Mouse (Mus musculus): ENCODE results near the gene B4galt1. TPM values are rescaled to one million over a fixed set of nuclear protein-coding genes. Genes with fewer than 3 reads are reported as not detected.

B4galt1 gene
- total RNA-seq (2022): 10 to 100 TPM; 22.3 to 27.7 (median 23.7) TPM

DNA sequence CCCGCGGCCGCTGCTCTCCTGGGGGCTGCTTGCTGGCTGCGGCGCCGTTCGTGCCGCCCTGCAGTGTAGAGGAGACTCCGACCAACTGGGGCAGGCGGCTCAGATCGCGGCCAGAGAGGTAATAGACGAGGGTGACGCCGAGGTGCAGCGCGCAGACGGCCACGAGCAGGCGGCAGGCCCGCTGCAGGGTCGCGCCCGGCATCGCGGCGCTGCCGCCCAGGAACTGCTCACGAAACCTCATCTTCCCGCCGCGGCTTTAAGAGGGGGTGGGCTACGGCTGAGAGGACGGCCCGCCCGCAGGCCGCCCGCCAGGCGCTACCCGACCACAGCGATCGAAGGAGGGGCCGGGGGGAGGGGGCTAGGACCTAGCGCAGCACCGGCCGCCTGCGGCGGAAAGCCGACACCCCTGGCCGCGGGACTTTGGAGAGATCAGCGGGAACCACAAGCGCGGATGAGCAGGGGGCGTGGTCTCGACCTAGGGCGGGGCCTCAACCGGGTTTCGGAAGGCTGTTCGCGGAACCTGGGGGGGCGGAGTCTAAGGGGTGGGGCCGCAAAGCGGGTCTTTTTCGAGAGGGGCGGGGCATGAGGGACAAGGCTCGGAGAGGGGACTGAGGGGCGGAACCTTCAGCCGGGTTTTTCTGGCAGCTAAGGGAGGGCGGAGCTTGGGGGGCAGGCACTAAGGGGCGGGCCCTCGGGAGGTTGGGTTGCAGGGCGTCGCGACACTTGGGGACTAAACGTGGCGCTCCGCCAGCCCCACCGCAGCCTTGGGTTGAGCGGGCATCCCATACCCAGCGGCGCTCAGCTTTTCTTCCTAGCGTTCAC lies at the start of gene B4galt1:
B4galt1 (minus strand) TSS at position 441 of the 822 bp plus-strand sequence.
- DNase-seq (ENCODE audit: low spot score in 2 of 2): peak; percentile 97 to 98

DNA sequence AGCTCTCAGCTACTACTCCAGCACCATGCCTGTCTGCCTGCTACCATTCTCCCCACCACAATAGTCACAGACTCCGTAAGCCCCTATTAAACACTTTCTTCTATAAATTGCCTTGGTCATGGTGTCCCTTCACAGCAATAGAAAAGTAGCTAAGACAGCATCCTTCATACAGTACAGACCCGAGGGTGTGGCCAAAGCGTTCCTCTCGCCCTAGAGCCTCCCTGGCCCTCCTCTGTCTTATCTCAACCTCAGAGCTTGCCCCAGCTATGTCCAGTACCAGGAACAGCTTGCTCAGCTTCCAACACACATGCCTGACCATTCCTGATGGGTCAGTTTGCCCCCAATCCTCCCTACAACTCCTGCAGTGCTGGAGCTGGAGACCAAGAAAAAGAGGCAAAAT lies 46.8 kb upstream of the B4galt1 start:
- DNase-seq (ENCODE audit: low spot score in 2 of 2): no peak

DNA sequence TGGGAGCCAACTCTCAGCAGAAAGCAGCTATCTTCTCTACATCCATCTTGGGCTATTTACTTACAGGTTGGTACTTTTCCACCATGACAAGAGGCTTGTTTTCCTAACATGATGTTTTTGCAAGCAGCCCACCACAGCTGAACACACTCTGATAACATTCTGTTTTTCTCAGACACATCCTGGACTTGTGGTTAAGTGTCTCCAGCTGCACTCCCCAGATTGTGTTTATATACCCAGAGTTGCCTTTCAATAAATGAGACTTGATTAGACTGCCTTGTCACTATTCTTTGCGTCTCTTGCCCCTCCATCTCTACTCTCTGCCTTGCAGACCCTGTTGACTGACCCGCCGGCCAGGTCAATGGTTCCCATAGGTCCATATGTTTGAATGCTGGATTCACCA lies 46.3 kb upstream of the B4galt1 start:
- no peak for DNase-seq (ENCODE audit: low spot score in 2 of 2)

- DNase-seq (ENCODE audit: low spot score in 2 of 2): no peak
These were observed 45.5 kb upstream of the B4galt1 start for GRCm38 (mm10) chr4:40899264-40899663.

- DNase-seq (ENCODE audit: low spot score in 2 of 2): no peak
These were observed 44.8 kb upstream of the B4galt1 start for GRCm38 (mm10) chr4:40898476-40899044.

DNA sequence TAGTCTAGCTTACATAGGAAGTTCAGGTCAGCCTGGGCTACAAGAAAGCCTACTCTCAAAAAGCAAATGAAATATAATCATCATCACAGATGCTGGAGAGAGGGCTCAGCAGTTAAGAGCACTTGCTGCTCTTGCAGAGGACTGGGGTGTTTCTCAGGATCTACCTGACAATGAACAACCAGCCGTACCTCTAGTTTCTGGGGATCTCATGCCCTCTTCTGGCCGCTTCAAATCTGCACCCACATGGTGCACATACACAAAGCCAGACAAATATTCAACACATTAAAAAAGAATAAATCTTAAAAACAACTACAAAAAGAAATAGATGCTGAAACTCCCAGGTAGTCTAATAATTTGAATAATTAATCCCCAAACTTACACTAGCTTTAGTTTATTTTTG lies 41.8 kb upstream of the B4galt1 start:
- no peak for DNase-seq (ENCODE audit: low spot score in 2 of 2)

DNA sequence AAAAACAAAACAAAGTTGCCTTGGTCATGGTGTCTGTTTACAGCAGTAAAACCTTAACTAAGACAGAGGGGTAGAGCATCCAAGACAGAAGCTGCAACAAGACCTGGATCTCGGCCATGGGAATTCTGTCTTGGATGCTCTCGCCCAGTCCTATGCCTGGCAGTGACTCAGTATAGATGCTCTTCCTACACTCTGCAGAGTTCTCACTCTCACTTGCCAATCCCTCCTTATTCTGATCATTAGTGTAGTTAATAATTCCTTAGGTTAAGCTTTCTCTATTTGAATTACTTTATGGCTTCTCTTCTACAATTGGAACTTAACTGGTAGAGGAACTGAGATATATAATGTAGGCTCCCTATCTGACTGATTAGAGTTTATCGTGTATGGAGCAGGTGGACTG lies 41.3 kb upstream of the B4galt1 start:
- DNase-seq (ENCODE audit: low spot score in 2 of 2): no peak

GRCm38 (mm10) chr4:40891206-40891605 lies 37.4 kb upstream of the B4galt1 start:
- no peak for DNase-seq (ENCODE audit: low spot score in 2 of 2)

GRCm38 (mm10) chr4:40889983-40890382 lies 36.2 kb upstream of the B4galt1 start:
- no peak for DNase-seq (ENCODE audit: low spot score in 2 of 2)

DNA sequence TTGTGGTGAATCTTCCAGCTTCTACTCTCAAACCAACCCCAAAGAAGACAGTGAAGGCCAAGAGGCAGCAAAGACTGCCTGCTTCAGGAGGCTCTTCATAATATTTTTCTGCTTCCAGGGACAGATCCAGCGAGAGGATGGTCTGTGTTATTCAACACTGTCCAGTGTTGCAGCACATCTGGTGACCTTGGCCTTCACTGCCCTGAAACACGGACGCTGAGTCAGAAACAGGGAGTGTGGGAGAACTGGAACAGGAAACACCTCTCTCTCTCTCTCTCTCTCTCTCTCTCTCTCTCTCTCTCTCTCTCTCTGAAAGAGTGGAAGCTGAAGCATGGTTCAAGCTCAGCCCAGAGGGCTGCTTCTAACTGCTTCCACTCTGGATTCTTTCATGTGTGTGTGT lies 35.4 kb upstream of the B4galt1 start:
- peak in 1 of 2 experiments; percentile 29 for DNase-seq (ENCODE audit: low spot score in 2 of 2)

GRCm38 (mm10) chr4:40888839-40889238 lies 35.0 kb upstream of the B4galt1 start:
- no peak for DNase-seq (ENCODE audit: low spot score in 2 of 2)

- no peak for DNase-seq (ENCODE audit: low spot score in 2 of 2)
These were observed 32.1 kb upstream of the B4galt1 start for GRCm38 (mm10) chr4:40885883-40886282.

DNA sequence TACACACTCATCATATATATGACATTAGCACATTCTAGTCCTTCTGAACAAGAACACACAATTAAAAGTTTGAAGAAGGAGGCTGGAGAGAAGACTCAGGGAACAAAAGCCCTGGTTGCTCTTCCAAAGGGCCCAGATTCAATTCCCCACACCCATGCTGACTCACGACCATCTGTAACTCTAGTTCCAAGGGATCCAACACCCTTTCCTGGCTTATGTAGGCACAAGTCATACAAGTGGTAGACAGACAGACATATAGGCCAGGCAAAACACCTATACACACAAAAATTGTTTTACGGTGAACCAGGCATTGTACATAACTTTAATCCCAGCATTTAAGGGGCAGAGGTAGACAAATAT lies 31.3 kb upstream of the B4galt1 start:
- no peak for DNase-seq (ENCODE audit: low spot score in 2 of 2)

- DNase-seq (ENCODE audit: low spot score in 2 of 2): no peak
These were observed 30.7 kb upstream of the B4galt1 start for GRCm38 (mm10) chr4:40884282-40885165.

GRCm38 (mm10) chr4:40883200-40883599 lies 29.4 kb upstream of the B4galt1 start:
- no peak for DNase-seq (ENCODE audit: low spot score in 2 of 2)

- DNase-seq (ENCODE audit: low spot score in 2 of 2): no peak
These were observed 23.7 kb upstream of the B4galt1 start for GRCm38 (mm10) chr4:40877528-40877927.

DNA sequence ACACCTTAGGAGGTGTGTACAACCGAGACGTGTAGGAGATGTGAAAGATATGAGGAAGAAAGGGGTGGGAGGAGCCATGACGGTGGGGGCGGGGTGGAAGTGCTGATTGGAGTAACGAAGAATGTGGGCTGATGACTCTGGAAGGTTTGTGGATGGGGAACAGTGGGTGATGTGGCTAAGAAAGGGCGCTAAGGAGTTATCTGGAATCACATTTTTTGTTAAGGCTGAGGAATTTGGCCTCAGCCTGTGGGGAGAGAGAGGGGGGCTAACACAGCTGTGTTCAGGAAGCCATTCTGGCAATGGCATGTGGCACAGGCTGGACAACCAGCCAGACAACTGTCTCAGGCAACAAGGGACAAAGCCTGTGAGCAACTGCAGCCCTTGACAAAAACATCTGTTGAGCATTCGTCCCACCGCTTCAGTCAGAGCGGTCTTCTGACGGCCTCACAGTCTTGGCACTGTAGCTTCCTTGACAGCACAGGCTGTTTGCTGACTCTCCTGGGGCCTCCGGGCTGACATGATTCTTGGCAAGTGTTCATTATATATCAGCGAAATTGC lies 23.1 kb upstream of the B4galt1 start:
- DNase-seq (ENCODE audit: low spot score in 2 of 2): peak; percentile 63 to 70

GRCm38 (mm10) chr4:40875842-40876241 lies 22.0 kb upstream of the B4galt1 start:
- no peak for DNase-seq (ENCODE audit: low spot score in 2 of 2)

DNA sequence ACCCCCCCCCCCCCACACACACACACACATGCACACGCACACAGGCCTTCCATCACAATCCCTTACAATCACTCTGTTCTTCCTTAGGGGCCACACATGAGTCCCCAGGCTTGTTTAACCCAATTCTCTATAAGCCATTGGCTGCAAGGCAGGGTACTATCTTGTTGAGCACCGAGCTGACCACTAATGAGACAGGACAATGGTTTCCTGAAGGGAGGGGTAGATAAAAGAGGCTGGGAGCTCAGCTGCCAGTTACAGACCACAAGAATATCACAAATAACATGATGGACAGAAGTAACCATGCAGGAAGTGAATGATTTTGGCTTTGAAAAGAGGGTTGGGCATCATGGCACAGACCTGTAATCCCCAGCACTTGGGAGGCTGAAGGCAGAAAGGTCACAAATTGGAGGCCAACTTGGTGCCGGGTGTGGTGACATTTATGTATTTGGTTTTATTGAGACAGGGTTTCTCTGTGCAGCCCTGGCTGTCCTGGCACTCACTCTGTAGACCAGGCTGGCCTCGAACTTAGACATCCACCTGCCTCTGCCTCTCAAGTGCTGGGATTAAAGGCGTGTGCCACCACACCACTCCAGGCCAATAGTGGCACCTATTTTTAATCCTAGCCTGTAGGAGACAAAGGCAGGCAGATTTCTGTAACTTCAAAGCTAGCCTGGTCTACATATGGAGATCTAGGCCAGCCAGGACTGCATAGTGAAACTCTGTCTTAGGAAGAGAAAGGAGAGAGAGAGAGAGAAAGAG lies 21.2 kb upstream of the B4galt1 start:
- no peak for DNase-seq (ENCODE audit: low spot score in 2 of 2)

- peak; percentile 57 to 73 for DNase-seq (ENCODE audit: low spot score in 2 of 2)
These were observed 20.4 kb upstream of the B4galt1 start for GRCm38 (mm10) chr4:40874151-40874600.

DNA sequence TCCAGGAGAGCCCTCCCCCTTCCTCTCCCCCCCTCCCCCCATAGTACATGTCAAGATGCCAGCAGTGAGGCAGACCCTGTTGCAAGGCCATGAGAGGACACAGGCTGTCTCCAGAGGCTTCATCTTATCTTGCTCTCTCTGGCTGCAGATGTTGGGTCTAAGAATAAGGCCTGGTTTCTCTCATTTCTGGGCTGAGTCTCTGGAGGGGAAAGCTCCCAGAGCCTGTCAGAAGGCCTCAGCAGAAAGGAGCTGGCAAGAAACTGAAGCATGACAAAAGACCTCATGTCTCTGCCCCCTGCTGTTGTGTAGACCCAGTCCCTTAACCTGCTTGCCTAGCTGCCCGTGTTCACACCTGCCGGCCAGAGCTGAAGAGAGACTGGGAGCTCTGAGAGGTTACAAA lies 19.5 kb upstream of the B4galt1 start:
- DNase-seq (ENCODE audit: low spot score in 2 of 2): no peak
